Mouse (Mus musculus): ENCODE data around the gene Mapre3. TPM values are rescaled to one million over a fixed set of nuclear protein-coding genes. Genes with fewer than 3 reads are reported as not detected.

Gene Mapre3
- polyA plus RNA-seq, 1 experiment from 2014 or later = 38.2 TPM

GRCm38 (mm10) chr5:30841896-30842295 lies 27.5 kb downstream of the Mapre3 start:
- WGBS = 53% methylated on average over 3 of the region's 3 CpGs
- no peak for ATAC-seq (ENCODE audit: low FRiP score)

GRCm38 (mm10) chr5:30849891-30850555 lies 35.6 kb downstream of the Mapre3 start:
- Histone ChIP-seq H3K4me2 (replicated peaks; ENCODE audit: low read depth, low read length) (no peak overlapping the region), H3K27ac (ENCODE audit: low read depth, low read length) (no peak overlapping the region), H3K9ac (ENCODE audit: low read depth, low read length) (no peak overlapping the region), H3K9me3 (ENCODE audit: control insufficient read depth, low read length) (no peaks in the 10 kb centered on the region), H3K36me3 (ENCODE audit: control insufficient read depth, insufficient read depth, low read length) (no peaks in the 10 kb centered on the region), H3K4me3 (ENCODE audit: low read depth, low read length) (no peak overlapping the region), H3K27me3 (ENCODE audit: control insufficient read depth, insufficient read depth, low read length) (no peaks in the 10 kb centered on the region), H3K4me1 (replicated peaks; ENCODE audit: control insufficient read depth, insufficient read depth, low read length) (no peaks in the 10 kb centered on the region)
- WGBS = 67% methylated on average over 6 of the region's 6 CpGs
- no peak for ATAC-seq (ENCODE audit: low FRiP score)
- no peak for DNase-seq (ENCODE audit: low spot score)

More at GRCm38 (mm10) chr5:30841896-30842295, 27.5 kb downstream of the Mapre3 start:
- Histone ChIP-seq H3K27ac (ENCODE audit: low read depth, low read length) (no peak overlapping the region), H3K4me1 (replicated peaks; ENCODE audit: control insufficient read depth, insufficient read depth, low read length) (no peaks in the 10 kb centered on the region), H3K27me3 (ENCODE audit: control insufficient read depth, insufficient read depth, low read length) (no peaks in the 10 kb centered on the region), H3K36me3 (ENCODE audit: control insufficient read depth, insufficient read depth, low read length) (no peaks in the 10 kb centered on the region), H3K9me3 (ENCODE audit: control insufficient read depth, low read length) (no peaks in the 10 kb centered on the region), H3K4me2 (replicated peaks; ENCODE audit: low read depth, low read length) (no peak overlapping the region), H3K9ac (ENCODE audit: low read depth, low read length) (no peak overlapping the region), H3K4me3 (ENCODE audit: low read depth, low read length) (no peak overlapping the region)
- no peak for DNase-seq (ENCODE audit: low spot score)

- Histone ChIP-seq H3K36me3 (ENCODE audit: control insufficient read depth, insufficient read depth, low read length) (no peaks in the 10 kb centered on the region), H3K4me3 (ENCODE audit: low read depth, low read length) (no peak overlapping the region), H3K9ac (ENCODE audit: low read depth, low read length) (no peak overlapping the region), H3K4me1 (replicated peaks; ENCODE audit: control insufficient read depth, insufficient read depth, low read length) (no peaks in the 10 kb centered on the region), H3K4me2 (replicated peaks; ENCODE audit: low read depth, low read length) (no peak overlapping the region), H3K9me3 (ENCODE audit: control insufficient read depth, low read length) (no peaks in the 10 kb centered on the region), H3K27me3 (ENCODE audit: control insufficient read depth, insufficient read depth, low read length) (no peaks in the 10 kb centered on the region), H3K27ac (ENCODE audit: low read depth, low read length) (no peak overlapping the region)
- ATAC-seq (ENCODE audit: low FRiP score) = no peak
- DNase-seq (ENCODE audit: low spot score) = no peak
- WGBS = 68% methylated on average over 2 of the region's 2 CpGs
These were observed 36.1 kb downstream of the Mapre3 start for GRCm38 (mm10) chr5:30850556-30850925.

GRCm38 (mm10) chr5:30853522-30853921 lies 39.1 kb downstream of the Mapre3 start:
- Histone ChIP-seq H3K4me2 (replicated peaks; ENCODE audit: low read depth, low read length) (no peak overlapping the region), H3K4me3 (ENCODE audit: low read depth, low read length) (no peak overlapping the region), H3K27ac (ENCODE audit: low read depth, low read length) (no peak overlapping the region), H3K4me1 (replicated peaks; ENCODE audit: control insufficient read depth, insufficient read depth, low read length) (no peaks in the 10 kb centered on the region), H3K36me3 (ENCODE audit: control insufficient read depth, insufficient read depth, low read length) (no peaks in the 10 kb centered on the region), H3K27me3 (ENCODE audit: control insufficient read depth, insufficient read depth, low read length) (no peaks in the 10 kb centered on the region), H3K9me3 (ENCODE audit: control insufficient read depth, low read length) (no peaks in the 10 kb centered on the region), H3K9ac (ENCODE audit: low read depth, low read length) (no peak overlapping the region)
- WGBS = 93% methylated on average over 4 of the region's 4 CpGs
- DNase-seq (ENCODE audit: low spot score) = no peak
- no peak for ATAC-seq (ENCODE audit: low FRiP score)

- no peaks in the 10 kb centered on the region for H3K4me1 ChIP-seq (replicated peaks; ENCODE audit: control insufficient read depth, insufficient read depth, low read length)
- WGBS = 63% methylated on average over 3 of the region's 3 CpGs
- no peak overlapping the region for H3K4me2 ChIP-seq (replicated peaks; ENCODE audit: low read depth, low read length)
- no peak overlapping the region for H3K27ac ChIP-seq (ENCODE audit: low read depth, low read length)
- H3K9me3 ChIP-seq (ENCODE audit: control insufficient read depth, low read length) = no peaks in the 10 kb centered on the region
- H3K36me3 ChIP-seq (ENCODE audit: control insufficient read depth, insufficient read depth, low read length) = no peaks in the 10 kb centered on the region
- no peak overlapping the region for H3K9ac ChIP-seq (ENCODE audit: low read depth, low read length)
- no peak for ATAC-seq (ENCODE audit: low FRiP score)
- H3K27me3 ChIP-seq (ENCODE audit: control insufficient read depth, insufficient read depth, low read length) = no peaks in the 10 kb centered on the region
- no peak overlapping the region for H3K4me3 ChIP-seq (ENCODE audit: low read depth, low read length)
- DNase-seq (ENCODE audit: low spot score) = no peak
These were observed 41.2 kb downstream of the Mapre3 start for GRCm38 (mm10) chr5:30855674-30856073.

GRCm38 (mm10) chr5:30856124-30856523 lies 41.7 kb downstream of the Mapre3 start:
- no peak overlapping the region for H3K9ac ChIP-seq (ENCODE audit: low read depth, low read length)
- DNase-seq (ENCODE audit: low spot score) (no peak), ATAC-seq (ENCODE audit: low FRiP score) (no peak)
- no peaks in the 10 kb centered on the region for H3K9me3 ChIP-seq (ENCODE audit: control insufficient read depth, low read length)
- no peaks in the 10 kb centered on the region for H3K27me3 ChIP-seq (ENCODE audit: control insufficient read depth, insufficient read depth, low read length)
- no peak overlapping the region for H3K27ac ChIP-seq (ENCODE audit: low read depth, low read length)
- no peaks in the 10 kb centered on the region for H3K4me1 ChIP-seq (replicated peaks; ENCODE audit: control insufficient read depth, insufficient read depth, low read length)
- H3K4me3 ChIP-seq (ENCODE audit: low read depth, low read length) = no peak overlapping the region
- no peak overlapping the region for H3K4me2 ChIP-seq (replicated peaks; ENCODE audit: low read depth, low read length)
- WGBS = 73% methylated on average over 2 of the region's 2 CpGs
- H3K36me3 ChIP-seq (ENCODE audit: control insufficient read depth, insufficient read depth, low read length) = no peaks in the 10 kb centered on the region

GRCm38 (mm10) chr5:30863852-30864251 lies 49.4 kb downstream of the Mapre3 start:
- no peaks in the 10 kb centered on the region for H3K36me3 ChIP-seq (ENCODE audit: control insufficient read depth, insufficient read depth, low read length)
- no peak overlapping the region for H3K9ac ChIP-seq (ENCODE audit: low read depth, low read length)
- 41% methylated on average over 4 of the region's 4 CpGs for WGBS
- DNase-seq (ENCODE audit: low spot score) (no peak), ATAC-seq (ENCODE audit: low FRiP score) (no peak)
- no peaks in the 10 kb centered on the region for H3K27me3 ChIP-seq (ENCODE audit: control insufficient read depth, insufficient read depth, low read length)
- no peaks in the 10 kb centered on the region for H3K9me3 ChIP-seq (ENCODE audit: control insufficient read depth, low read length)
- no peak overlapping the region for H3K27ac ChIP-seq (ENCODE audit: low read depth, low read length)
- H3K4me1 ChIP-seq (replicated peaks; ENCODE audit: control insufficient read depth, insufficient read depth, low read length) = no peaks in the 10 kb centered on the region
- no peak overlapping the region for H3K4me2 ChIP-seq (replicated peaks; ENCODE audit: low read depth, low read length)
- H3K4me3 ChIP-seq (ENCODE audit: low read depth, low read length) = no peak overlapping the region

- Histone ChIP-seq H3K9ac (ENCODE audit: low read depth, low read length) (no peak overlapping the region), H3K4me1 (replicated peaks; ENCODE audit: control insufficient read depth, insufficient read depth, low read length) (no peaks in the 10 kb centered on the region), H3K9me3 (ENCODE audit: control insufficient read depth, low read length) (no peaks in the 10 kb centered on the region), H3K4me2 (replicated peaks; ENCODE audit: low read depth, low read length) (no peak overlapping the region), H3K27me3 (ENCODE audit: control insufficient read depth, insufficient read depth, low read length) (no peaks in the 10 kb centered on the region), H3K36me3 (ENCODE audit: control insufficient read depth, insufficient read depth, low read length) (no peaks in the 10 kb centered on the region), H3K4me3 (ENCODE audit: low read depth, low read length) (no peak overlapping the region), H3K27ac (ENCODE audit: low read depth, low read length) (no peak overlapping the region)
- ATAC-seq (ENCODE audit: low FRiP score) (no peak), DNase-seq (ENCODE audit: low spot score) (no peak)
- WGBS = 59% methylated on average over 15 of the region's 15 CpGs
These were observed 49.9 kb downstream of the Mapre3 start for GRCm38 (mm10) chr5:30864322-30864721.

GRCm38 (mm10) chr5:30866871-30867270 lies 52.4 kb downstream of the Mapre3 start:
- no peaks in the 10 kb centered on the region for H3K9me3 ChIP-seq (ENCODE audit: control insufficient read depth, low read length)
- ATAC-seq (ENCODE audit: low FRiP score) (no peak), DNase-seq (ENCODE audit: low spot score) (no peak)
- H3K4me3 ChIP-seq (ENCODE audit: low read depth, low read length) = no peak overlapping the region
- H3K4me2 ChIP-seq (replicated peaks; ENCODE audit: low read depth, low read length) = no peak overlapping the region
- H3K27ac ChIP-seq (ENCODE audit: low read depth, low read length) = no peak overlapping the region
- no peaks in the 10 kb centered on the region for H3K27me3 ChIP-seq (ENCODE audit: control insufficient read depth, insufficient read depth, low read length)
- H3K4me1 ChIP-seq (replicated peaks; ENCODE audit: control insufficient read depth, insufficient read depth, low read length) = peaks cover 2% of the 10 kb centered on the region; the same call in 1 of the 2 replicates
- 85% methylated on average over 3 of the region's 3 CpGs for WGBS
- H3K9ac ChIP-seq (ENCODE audit: low read depth, low read length) = no peak overlapping the region
- H3K36me3 ChIP-seq (ENCODE audit: control insufficient read depth, insufficient read depth, low read length) = no peaks in the 10 kb centered on the region

Data from hindbrain, embryonic 11.5 days (tissue).